Mouse (Mus musculus): ENCODE measurements at regions not wholly inside any gene's neighbourhood (a gene's known extent, or its start where the extent isn't known, plus 50 kb on each side); places are given as distances from the start of the nearest gene placed in this dataset.

DNA sequence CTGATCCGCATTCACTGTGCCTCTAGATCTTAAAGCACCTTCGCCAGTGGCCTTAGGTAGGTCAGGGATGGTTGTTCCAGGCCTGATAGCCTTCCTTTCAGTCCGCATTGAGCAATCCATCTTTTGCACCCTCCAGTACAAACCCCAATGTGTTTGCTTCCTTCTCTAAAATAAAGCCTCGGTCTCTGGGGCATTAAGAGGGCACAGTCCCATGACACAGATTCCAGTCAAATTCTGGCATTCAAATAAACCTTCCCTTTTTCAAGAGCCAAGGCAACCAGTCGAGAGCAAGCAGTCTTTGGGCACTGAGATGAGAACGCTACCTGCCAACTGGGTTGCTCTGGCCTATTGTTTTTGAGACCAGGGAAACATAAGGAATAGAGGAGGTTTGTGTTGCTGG, 57.8 kb upstream of the Sash1 start:
- DNase-seq (ENCODE audit: low spot score): no peak

DNA sequence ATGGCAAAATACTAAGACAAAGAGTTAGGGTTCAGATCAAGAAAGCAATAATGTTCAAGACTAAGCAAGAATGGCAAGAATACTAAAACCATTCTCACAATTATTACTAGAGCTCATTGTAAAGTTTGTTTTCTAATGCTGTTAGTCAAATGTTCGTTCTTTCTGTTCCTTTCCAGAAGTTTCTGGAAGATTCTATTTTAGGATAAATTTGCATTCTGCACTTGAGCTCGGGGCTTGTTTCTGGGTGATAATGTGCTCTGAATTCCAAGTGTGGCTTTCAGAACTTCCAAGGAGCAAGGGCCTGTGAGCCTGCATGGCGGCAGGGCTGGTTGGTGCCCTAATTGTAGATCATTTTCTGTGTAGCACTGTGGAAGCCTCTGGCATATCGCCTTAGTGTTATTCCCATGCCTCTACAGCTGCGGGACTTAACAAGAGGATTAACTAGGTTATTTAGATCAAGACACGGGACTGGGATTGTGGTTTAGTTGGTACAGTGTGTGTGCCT, 57.1 kb upstream of the Sash1 start:
- DNase-seq (ENCODE audit: low spot score): no peak

DNA sequence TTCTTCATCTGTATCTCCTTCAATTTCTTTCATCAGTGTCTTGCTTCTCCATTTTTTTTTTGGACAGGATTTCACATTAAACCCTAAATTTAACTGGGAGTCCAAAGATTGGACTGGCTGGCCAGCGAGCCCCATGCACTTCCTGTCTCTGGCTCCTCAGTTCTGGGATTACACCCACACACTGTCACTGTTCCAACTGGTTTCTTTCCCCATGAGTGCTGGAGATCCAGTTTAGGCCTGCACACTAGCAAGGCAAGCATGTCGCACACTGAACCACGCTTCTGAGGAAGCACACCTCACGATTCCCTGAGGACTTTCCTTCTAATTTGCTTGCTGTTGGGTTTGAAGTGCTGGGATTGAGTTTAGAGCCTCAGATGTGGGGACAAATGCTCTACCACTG, 50.5 kb upstream of the Sash1 start:
- DNase-seq (ENCODE audit: low spot score): no peak

Data from ovary, postnatal 14 days (tissue).